Mouse (Mus musculus): Measurements from ENCODE around the gene Gm29609.
A peak's percentile ranks its signal among the peaks of the same experiment; 100 is the strongest.

Gene Gm29609

GRCm38 (mm10) chr5:31138968-31139425 lies 40.7 kb downstream of the Gm29609 start:
- no peak for DNase-seq (ENCODE audit: low read depth)

- DNase-seq (ENCODE audit: low read depth), result no peak
These were observed 41.3 kb downstream of the Gm29609 start, which contains the start of gene Ucn for GRCm38 (mm10) chr5:31138241-31138967. Ucn (minus strand) TSS chr5:31138829.

GRCm38 (mm10) chr5:31137658-31138057 lies 42.1 kb downstream of the Gm29609 start:
- no peak for DNase-seq (ENCODE audit: low read depth)

GRCm38 (mm10) chr5:31136730-31137424 lies 42.8 kb downstream of the Gm29609 start:
- no peak for DNase-seq (ENCODE audit: low read depth)

GRCm38 (mm10) chr5:31126050-31126449 lies 53.7 kb downstream of the Gm29609 start:
- DNase-seq (ENCODE audit: low read depth), result peak; percentile 23

- no peak for DNase-seq (ENCODE audit: low read depth)
These were observed 56.2 kb downstream of the Gm29609 start for GRCm38 (mm10) chr5:31123481-31123880.

GRCm38 (mm10) chr5:31121111-31121510 lies 58.6 kb downstream of the Gm29609 start:
- DNase-seq (ENCODE audit: low read depth), result no peak

- no peak for DNase-seq (ENCODE audit: low read depth)
These were observed 62.8 kb downstream of the Gm29609 start for GRCm38 (mm10) chr5:31116912-31117311.

GRCm38 (mm10) chr5:31116354-31116753 lies 63.4 kb downstream of the Gm29609 start, which contains the start of gene Trim54:
Trim54 (plus strand) TSS chr5:31116712.
- DNase-seq (ENCODE audit: low read depth), result no peak

GRCm38 (mm10) chr5:31110781-31111180 lies 68.9 kb downstream of the Gm29609 start:
- peak; percentile 51 for DNase-seq (ENCODE audit: low read depth)

GRCm38 (mm10) chr5:31108000-31108490 lies 71.7 kb downstream of the Gm29609 start, which contains the start of gene Slc30a3:
Slc30a3 (minus strand) TSS chr5:31108237.
- DNase-seq (ENCODE audit: low read depth), result no peak

GRCm38 (mm10) chr5:31105814-31106335 lies 73.8 kb downstream of the Gm29609 start, which contains the start of gene Dnajc5g:
Dnajc5g (plus strand) TSS chr5:31106285.
- DNase-seq (ENCODE audit: low read depth), result no peak

- no peak for DNase-seq (ENCODE audit: low read depth)
These were observed 83.8 kb downstream of the Gm29609 start for GRCm38 (mm10) chr5:31095711-31096480.

- DNase-seq (ENCODE audit: low read depth), result peak; percentile 81
These were observed 84.7 kb downstream of the Gm29609 start for GRCm38 (mm10) chr5:31094799-31095691.

Measured in induced T-regulatory cell, adult 2 months (primary cell).